Mouse (Mus musculus) midbrain, embryonic 15.5 days (tissue): ENCODE results near the gene Aox2. TPM values are rescaled to one million over a fixed set of nuclear protein-coding genes. Genes with fewer than 3 reads are reported as not detected.

Experiments
- ATAC-seq: fragments of 200-750 bp; cut with Nextera tagmentation; replicated peaks from 2 replicates; pipeline ENCODE4 v1.8.0; 2017; ENCODE audit warnings: moderate TSS enrichment
- H3K27ac ChIP-seq: fragments of 300-500 bp; sonication (generic); 2 replicates; pipeline ENCODE4 v1.5.1; 2015; ENCODE audit warnings: mild to moderate bottlenecking, inconsistent platforms
- H3K27me3 ChIP-seq: fragments of 300-500 bp; sonication (generic); replicated peaks from 2 replicates; pipeline ENCODE4 v1.6.1; 2015; ENCODE audit warnings: inconsistent platforms
- H3K36me3 ChIP-seq: fragments of 300-500 bp; sonication (generic); replicated peaks from 2 replicates; pipeline ENCODE4 v1.6.1; 2015; ENCODE audit warnings: inconsistent platforms
- H3K4me1 ChIP-seq: fragments of 300-500 bp; sonication (generic); 2 replicates; pipeline ENCODE4 v1.6.1; 2015; ENCODE audit warnings: inconsistent platforms
- H3K4me2 ChIP-seq: fragments of 300-500 bp; sonication (generic); 2 replicates; pipeline ENCODE4 v1.6.1; 2015; ENCODE audit warnings: inconsistent platforms, mild to moderate bottlenecking, moderate library complexity
- H3K4me3 ChIP-seq: fragments of 300-500 bp; sonication (generic); 2 replicates; pipeline ENCODE4 v1.5.1; 2015; ENCODE audit warnings: mild to moderate bottlenecking, inconsistent platforms
- H3K9ac ChIP-seq: fragments of 300-500 bp; sonication (generic); 2 replicates; pipeline ENCODE4 v1.6.1; 2015; ENCODE audit warnings: mild to moderate bottlenecking, inconsistent platforms
- H3K9me3 ChIP-seq: fragments of 300-500 bp; sonication (generic); 2 replicates; pipeline ENCODE4 v1.6.1; 2016; ENCODE audit warnings: inconsistent platforms
- WGBS: fragments of 180-500 bp; shearing (Covaris S2); methylation state at CpG from one replicate; pipeline ENCODE4 v1.1.7; 2015; ENCODE audit warnings: mixed read lengths; 5-methylcytosine and 5-hydroxymethylcytosine counted together
- polyA plus RNA-seq: library from polyadenylated mRNA; unstranded; fragments of >200 nt; fragmentation: Nextera tagmentation; extraction: Ambion mirVana; gene quantifications from 2 replicates; pipeline ENCODE4 v1.2.1, GENCODE M21; 2015

Aox2 gene
- polyA plus RNA-seq, 1 experiment from 2014 or later, result not detected

DNA sequence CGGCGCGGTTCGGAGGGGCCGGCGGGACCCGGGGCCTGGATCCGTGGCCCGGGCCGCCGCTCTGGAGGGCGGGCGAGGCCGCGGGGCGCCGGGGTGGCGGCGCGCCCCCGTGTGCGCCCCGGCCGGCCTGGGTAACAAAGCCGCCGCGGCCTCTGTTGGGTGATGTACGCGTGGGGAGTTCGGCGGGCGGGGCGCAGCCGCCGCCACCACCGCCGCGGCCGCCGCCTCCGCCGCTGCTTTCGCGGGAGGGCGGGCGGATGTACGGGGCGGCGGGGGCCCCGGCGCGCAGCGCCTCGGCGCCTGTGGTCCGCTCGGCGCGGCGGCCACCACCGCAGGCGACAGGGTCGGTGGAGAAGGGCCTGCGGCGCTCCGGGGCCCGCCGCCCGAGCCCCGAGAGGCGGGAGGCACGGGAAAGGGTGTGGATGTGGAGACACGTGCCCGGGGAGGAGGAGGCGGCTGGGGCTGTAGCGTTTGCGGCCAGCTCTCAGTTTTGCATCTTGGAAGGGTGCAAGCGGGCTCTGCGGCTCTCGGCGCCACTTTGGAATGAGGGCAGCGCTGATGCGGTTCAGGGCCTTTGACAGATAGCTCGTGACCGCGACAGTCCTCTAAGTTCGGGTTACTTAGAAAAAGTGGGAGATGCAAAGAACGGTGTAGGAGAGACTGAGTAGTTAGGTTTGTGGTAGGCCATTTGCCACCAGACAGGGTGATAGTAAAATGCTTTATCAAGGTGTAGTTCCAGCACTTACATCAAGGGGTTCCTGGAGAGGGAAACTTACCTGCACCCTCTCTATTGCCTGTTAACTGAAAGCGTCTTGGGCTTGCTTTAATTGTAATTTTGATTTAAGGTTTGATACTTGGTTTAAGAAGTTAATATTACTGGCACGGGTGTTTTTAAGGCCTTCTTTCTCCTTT lies 115.4 kb downstream of the Aox2 start:
- Histone ChIP-seq H3K27ac (peak overlapping the region; percentile 99), H3K27me3 (no peaks in the 10 kb centered on the region), H3K9ac (peak overlapping the region; percentile 92), H3K36me3 (peaks cover 23% of the 10 kb centered on the region), H3K4me1 (peaks cover 23% of the 10 kb centered on the region), H3K9me3 (no peaks in the 10 kb centered on the region), H3K4me2 (peak overlapping the region; percentile 74), H3K4me3 (peak overlapping the region; percentile 92)
- peak; percentile 77 for ATAC-seq
- WGBS, result 1% methylated on average over 81 of the region's 90 CpGs

DNA sequence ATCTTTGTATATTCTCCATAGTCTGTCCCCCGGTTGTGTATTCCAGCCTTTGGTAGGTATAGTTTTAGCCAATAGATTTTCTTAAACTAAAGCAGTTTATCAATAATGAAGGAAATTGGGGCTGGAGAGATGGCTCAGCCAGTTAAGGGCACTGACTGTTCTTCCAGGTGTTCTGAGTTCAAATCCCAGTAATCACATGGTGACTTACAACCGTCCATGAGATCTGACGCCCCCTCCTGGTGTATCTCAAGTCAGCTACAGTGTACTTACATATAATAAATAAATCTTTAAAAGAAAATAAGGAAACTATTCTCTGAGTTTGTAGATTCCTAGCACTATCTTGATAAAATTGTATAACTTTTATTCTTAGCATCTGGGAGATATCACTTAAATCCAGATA lies 117.2 kb downstream of the Aox2 start:
- H3K27me3 ChIP-seq, result no peaks in the 10 kb centered on the region
- ATAC-seq, result no peak
- no peak overlapping the region for H3K27ac ChIP-seq
- peaks cover 39% of the 10 kb centered on the region for H3K36me3 ChIP-seq
- peaks cover 23% of the 10 kb centered on the region for H3K4me1 ChIP-seq
- no peak overlapping the region for H3K4me3 ChIP-seq
- H3K9me3 ChIP-seq, result no peaks in the 10 kb centered on the region
- no peak overlapping the region for H3K9ac ChIP-seq
- WGBS, result 95% methylated on average over 3 of the region's 3 CpGs
- H3K4me2 ChIP-seq, result no peak overlapping the region

DNA sequence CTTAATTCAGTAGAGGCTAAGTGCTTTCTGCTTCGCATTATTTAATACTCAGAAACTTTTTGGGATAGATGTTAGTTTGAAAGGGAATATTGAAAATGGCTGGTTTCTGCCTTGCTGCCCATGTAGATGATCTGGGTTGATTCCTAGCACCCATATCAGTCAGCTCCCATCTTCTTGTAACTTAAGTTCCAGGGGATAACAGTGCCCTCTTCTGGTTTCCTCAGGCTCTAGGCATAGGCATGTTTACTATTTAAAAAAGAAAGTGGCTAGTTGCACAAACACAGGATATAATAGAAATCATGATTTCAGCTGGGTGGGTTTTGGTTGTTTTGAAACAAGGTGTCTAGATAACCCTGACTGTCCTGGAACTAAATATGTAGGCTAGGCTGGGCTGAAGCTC lies 118.1 kb downstream of the Aox2 start:
- H3K4me3 ChIP-seq, result no peak overlapping the region
- no peaks in the 10 kb centered on the region for H3K27me3 ChIP-seq
- no peak overlapping the region for H3K27ac ChIP-seq
- H3K9me3 ChIP-seq, result no peaks in the 10 kb centered on the region
- no peak overlapping the region for H3K4me2 ChIP-seq
- 100% methylated on average over 1 of the region's 1 CpGs for WGBS
- H3K36me3 ChIP-seq, result peaks cover 47% of the 10 kb centered on the region
- ATAC-seq, result no peak
- peaks cover 21% of the 10 kb centered on the region for H3K4me1 ChIP-seq
- no peak overlapping the region for H3K9ac ChIP-seq

DNA sequence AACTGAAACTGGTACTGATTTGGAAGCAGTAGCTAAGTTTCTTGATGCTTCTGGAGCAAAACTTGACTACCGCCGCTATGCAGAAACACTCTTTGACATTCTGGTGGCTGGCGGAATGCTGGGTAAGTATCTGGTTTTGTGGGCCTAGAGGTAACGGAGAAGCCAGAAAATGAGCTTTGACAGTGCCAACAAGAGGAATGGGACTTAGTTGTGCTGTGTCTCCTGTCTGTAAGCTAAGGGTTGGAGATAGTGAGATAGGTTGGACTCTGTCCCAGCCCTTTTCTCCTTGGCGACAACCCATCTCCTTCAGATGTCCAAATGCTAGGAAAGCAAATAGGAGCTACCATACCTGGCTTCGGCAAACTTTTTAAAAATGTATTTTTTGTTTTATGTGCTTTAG lies 119.6 kb downstream of the Aox2 start:
- no peaks in the 10 kb centered on the region for H3K9me3 ChIP-seq
- H3K4me1 ChIP-seq, result peaks cover 14% of the 10 kb centered on the region
- H3K27me3 ChIP-seq, result no peaks in the 10 kb centered on the region
- peaks cover 60% of the 10 kb centered on the region for H3K36me3 ChIP-seq
- WGBS, result 94% methylated on average over 6 of the region's 6 CpGs
- H3K27ac ChIP-seq, result no peak overlapping the region
- ATAC-seq, result no peak
- no peak overlapping the region for H3K4me2 ChIP-seq
- no peak overlapping the region for H3K9ac ChIP-seq
- H3K4me3 ChIP-seq, result no peak overlapping the region

GRCm38 (mm10) chr1:58401396-58401795 lies 123.3 kb downstream of the Aox2 start:
- Histone ChIP-seq H3K27me3 (no peaks in the 10 kb centered on the region), H3K4me1 (no peaks in the 10 kb centered on the region), H3K4me3 (no peak overlapping the region), H3K4me2 (no peak overlapping the region), H3K27ac (no peak overlapping the region), H3K36me3 (peaks cover 72% of the 10 kb centered on the region), H3K9me3 (no peaks in the 10 kb centered on the region), H3K9ac (no peak overlapping the region)
- ATAC-seq, result no peak
- WGBS, result 92% methylated on average over 6 of the region's 6 CpGs

DNA sequence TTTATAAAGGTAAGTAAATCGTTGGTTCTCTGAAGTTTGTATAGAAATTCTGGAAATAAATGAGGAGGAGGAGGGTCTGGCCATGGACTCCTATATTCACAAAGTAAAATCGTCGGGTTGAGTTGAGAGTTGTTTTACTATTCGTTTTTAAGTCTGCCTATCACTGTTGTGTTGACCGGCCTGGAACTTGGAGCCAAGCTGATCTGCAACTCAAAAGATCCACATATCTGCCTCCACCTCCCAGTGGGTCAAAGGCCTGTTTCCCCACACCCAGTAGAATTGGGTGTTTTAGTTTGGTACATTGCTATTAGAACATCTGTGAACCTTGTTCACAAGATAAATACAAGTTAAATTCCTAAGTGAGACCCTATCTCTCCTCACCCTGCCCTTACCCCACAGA lies 125.6 kb downstream of the Aox2 start:
- H3K4me1 ChIP-seq, result no peaks in the 10 kb centered on the region
- H3K9ac ChIP-seq, result no peak overlapping the region
- no peak overlapping the region for H3K4me3 ChIP-seq
- no peaks in the 10 kb centered on the region for H3K9me3 ChIP-seq
- ATAC-seq, result no peak
- H3K4me2 ChIP-seq, result no peak overlapping the region
- WGBS, result 94% methylated on average over 5 of the region's 5 CpGs
- no peak overlapping the region for H3K27ac ChIP-seq
- H3K36me3 ChIP-seq, result peaks cover 58% of the 10 kb centered on the region
- H3K27me3 ChIP-seq, result no peaks in the 10 kb centered on the region

- no peaks in the 10 kb centered on the region for H3K27me3 ChIP-seq
- no peak overlapping the region for H3K4me2 ChIP-seq
- no peak overlapping the region for H3K4me3 ChIP-seq
- no peaks in the 10 kb centered on the region for H3K4me1 ChIP-seq
- ATAC-seq, result no peak
- H3K27ac ChIP-seq, result no peak overlapping the region
- WGBS, result 97% methylated on average over 7 of the region's 7 CpGs
- H3K9me3 ChIP-seq, result no peaks in the 10 kb centered on the region
- H3K9ac ChIP-seq, result no peak overlapping the region
- peaks cover 52% of the 10 kb centered on the region for H3K36me3 ChIP-seq
Measured at GRCm38 (mm10) chr1:58407321-58407720, 129.2 kb downstream of the Aox2 start.

DNA sequence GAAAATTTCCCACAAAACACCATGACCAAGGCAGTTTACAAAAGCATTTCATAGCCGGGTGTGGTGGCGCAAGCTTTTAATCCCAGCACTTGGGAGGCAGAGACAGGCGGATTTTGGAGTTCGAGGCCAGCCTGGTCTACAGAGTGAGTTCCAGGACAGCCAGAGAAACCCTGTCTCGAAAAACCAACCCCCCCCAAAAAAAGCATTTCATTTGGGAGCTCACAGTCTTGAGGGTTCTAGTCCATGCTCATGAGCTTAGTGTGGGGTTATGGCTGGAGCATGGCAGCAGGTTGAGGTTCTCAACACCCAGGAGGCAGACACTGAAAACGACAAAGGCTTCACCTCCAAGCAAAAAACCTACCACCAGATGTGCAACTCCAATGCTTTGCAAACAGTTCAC lies 130.0 kb downstream of the Aox2 start:
- H3K27ac ChIP-seq, result no peak overlapping the region
- no peaks in the 10 kb centered on the region for H3K27me3 ChIP-seq
- peaks cover 52% of the 10 kb centered on the region for H3K36me3 ChIP-seq
- WGBS, result 86% methylated on average over 6 of the region's 6 CpGs
- no peaks in the 10 kb centered on the region for H3K4me1 ChIP-seq
- ATAC-seq, result no peak
- H3K9me3 ChIP-seq, result no peaks in the 10 kb centered on the region
- H3K4me2 ChIP-seq, result no peak overlapping the region
- H3K9ac ChIP-seq, result no peak overlapping the region
- H3K4me3 ChIP-seq, result no peak overlapping the region

GRCm38 (mm10) chr1:58409553-58410197 lies 131.5 kb downstream of the Aox2 start:
- 0 out of 2 replicates have a peak, but pooled peaks have one; percentile 12 for ATAC-seq
- 79% methylated on average over 5 of the region's 5 CpGs for WGBS

GRCm38 (mm10) chr1:58410198-58410588 lies 132.1 kb downstream of the Aox2 start:
- H3K4me1 ChIP-seq, result no peaks in the 10 kb centered on the region
- H3K9me3 ChIP-seq, result no peaks in the 10 kb centered on the region
- no peak overlapping the region for H3K27ac ChIP-seq
- no peaks in the 10 kb centered on the region for H3K27me3 ChIP-seq
- H3K4me2 ChIP-seq, result no peak overlapping the region
- WGBS, result 83% methylated on average over 3 of the region's 3 CpGs
- ATAC-seq, result no peak
- no peak overlapping the region for H3K4me3 ChIP-seq
- H3K36me3 ChIP-seq, result peaks cover 55% of the 10 kb centered on the region
- no peak overlapping the region for H3K9ac ChIP-seq

More at GRCm38 (mm10) chr1:58409553-58410197, 131.5 kb downstream of the Aox2 start:
- Histone ChIP-seq H3K4me1 (no peaks in the 10 kb centered on the region), H3K27ac (no peak overlapping the region), H3K4me2 (no peak overlapping the region), H3K36me3 (peaks cover 53% of the 10 kb centered on the region), H3K4me3 (no peak overlapping the region), H3K9me3 (no peaks in the 10 kb centered on the region), H3K27me3 (no peaks in the 10 kb centered on the region), H3K9ac (no peak overlapping the region)

- Histone ChIP-seq H3K4me3 (no peak overlapping the region), H3K4me2 (no peak overlapping the region), H3K27me3 (no peaks in the 10 kb centered on the region), H3K9me3 (no peaks in the 10 kb centered on the region), H3K36me3 (peaks cover 52% of the 10 kb centered on the region), H3K27ac (no peak overlapping the region), H3K4me1 (no peaks in the 10 kb centered on the region), H3K9ac (no peak overlapping the region)
- 92% methylated on average over 7 of the region's 7 CpGs for WGBS
- no peak for ATAC-seq
Measured at GRCm38 (mm10) chr1:58410776-58411175, 132.7 kb downstream of the Aox2 start.

GRCm38 (mm10) chr1:58415442-58415841 lies 137.3 kb downstream of the Aox2 start:
- Histone ChIP-seq H3K9me3 (no peaks in the 10 kb centered on the region), H3K27ac (no peak overlapping the region), H3K9ac (no peak overlapping the region), H3K36me3 (peaks cover 75% of the 10 kb centered on the region), H3K27me3 (no peaks in the 10 kb centered on the region), H3K4me1 (peaks cover 5% of the 10 kb centered on the region; the same call in 1 of the 2 replicates), H3K4me3 (no peak overlapping the region), H3K4me2 (no peak overlapping the region)
- no peak for ATAC-seq
- WGBS, result 27% methylated on average over 1 of the region's 1 CpGs
